Mouse (Mus musculus) olfactory bulb, adult 2 months (tissue): ENCODE results near the gene Fbxo48.

ENCODE experiments used
- CTCF ChIP-seq: fragments of 200-500 bp; IDR thresholded peaks from 2 replicates; pipeline ENCODE4 v1.5.1; 2012; ENCODE audit warnings: low read depth, mild to moderate bottlenecking, low read length, moderate library complexity; ENCODE audit not compliant: insufficient read depth
- POLR2A ChIP-seq: fragments of 200-500 bp; IDR thresholded peaks from 2 replicates; pipeline ENCODE4 v1.6.1; 2012; ENCODE audit warnings: mild to moderate bottlenecking, low read depth, low read length, moderate library complexity; ENCODE audit not compliant: insufficient read depth

DNA sequence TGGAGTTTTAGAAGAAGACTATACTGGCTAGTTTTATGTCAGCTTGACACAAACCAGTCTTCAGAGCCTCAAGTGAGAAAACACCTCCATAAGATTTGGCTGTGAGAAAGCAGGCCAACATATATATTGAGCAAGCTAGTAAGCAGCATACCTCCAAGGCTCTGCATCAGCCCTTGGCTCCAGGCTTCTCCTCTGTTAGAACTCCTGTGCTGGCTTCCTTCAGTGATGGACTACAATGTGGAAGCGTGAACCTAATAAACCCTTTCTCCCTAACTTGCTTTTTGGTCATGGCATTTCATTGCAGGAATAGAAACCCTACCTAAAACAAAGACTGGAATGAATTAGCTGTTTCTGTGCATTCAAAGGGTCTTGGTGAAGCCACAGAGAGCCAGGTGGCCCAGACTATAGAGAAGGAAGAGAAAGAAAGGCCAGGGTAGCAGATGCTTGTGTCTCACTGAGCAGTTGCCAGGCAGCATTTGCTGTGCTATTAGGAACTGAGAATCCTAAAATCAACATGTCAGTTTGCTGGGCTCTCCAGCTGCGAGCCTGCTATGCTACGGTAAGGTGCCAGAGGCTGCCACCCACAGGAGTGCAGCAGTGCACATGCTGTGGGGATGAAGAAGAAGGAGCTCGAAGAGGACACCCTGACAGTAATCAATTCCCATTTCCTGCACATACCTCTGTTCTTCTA is 9.9 kb upstream of the Fbxo48 start:
- TF ChIP-seq CTCF: no peak
- no peak for TF ChIP-seq POLR2A
